In the genomic region with DNA sequence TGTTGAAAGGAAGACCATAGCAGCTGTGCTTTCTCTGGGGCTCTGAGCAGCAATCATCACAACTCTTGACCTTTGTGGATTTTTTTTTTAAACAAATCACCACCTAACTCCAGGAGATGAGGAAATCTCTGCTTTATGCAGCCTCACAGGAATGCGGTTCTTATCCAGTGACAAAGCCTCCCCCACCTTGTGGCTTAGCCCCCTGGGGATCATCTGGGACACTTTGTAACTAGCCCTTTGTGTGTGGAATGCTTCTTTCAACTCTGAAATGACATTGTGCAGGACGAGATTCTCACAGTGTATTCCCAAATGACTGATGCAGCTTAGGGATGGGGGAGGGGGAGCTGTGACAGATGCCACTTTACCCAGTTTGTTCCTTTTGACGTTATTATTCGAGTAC, we compare ENCODE assay signal across 27 mouse cellular contexts. TPM values are rescaled to one million over a fixed set of nuclear protein-coding genes. Genes with fewer than 3 reads are reported as not detected.
DNase-seq lines count a peak whose midpoint lies in the region; ATAC-seq and TF ChIP-seq lines count a peak whose summit lies in the region.
"Had no signal": no experiment of that assay in that cellular context is flagged by ENCODE, and none has a peak within 500 bp of the region (broad histone marks: within the 10 kb centered on the region; RNA-seq: fewer than 3 reads in every experiment).

No protein-coding gene starts in this region.

- no peak overlapping the region for H3K9ac ChIP-seq in hindbrain, embryonic 16.5 days (ENCODE audit: low read depth, low read length)
- no peak overlapping the region for H3K9ac ChIP-seq in ES-E14 (ENCODE audit: insufficient read depth, low read depth, low read length, poor library complexity, severe bottlenecking)
- H3K9ac ChIP-seq: forebrain, embryonic 13.5 days; hindbrain, embryonic 13.5 days; liver, embryonic 14.5 days; midbrain, embryonic 12.5 days had no signal

- DNase-seq in hindbrain, embryonic 10.5 days (ENCODE audit: low spot score), result no peak
- peak; percentile 31 for DNase-seq in retina, embryonic 14.5 days (ENCODE audit: low spot score)
- no peak for DNase-seq in retina, postnatal 1 day
- DNase-seq in ES-E14 (ENCODE audit: low read depth, low spot score), result no peak
- peak; percentile 61 for DNase-seq in ZHBTc4 (ENCODE audit: low read depth, low spot score)
- no peak for DNase-seq in cerebellum, adult 9-10 months
- DNase-seq in thymus, adult 18-20 months, result no peak
- DNase-seq: adrenal gland, postnatal 14 days; cerebellum, adult 11 months; cerebellum, adult 9-11 months; heart, postnatal 14 days; kidney, adult 11 months; kidney, postnatal 14 days; liver; lung, adult 2 months; lung, postnatal 14 days; right cerebral cortex, postnatal 4 days; thymus, postnatal 14 days had no signal

- in situ Hi-C loops in ES-E14 (cut with MboI; ENCODE audit: low sequenced_read_pairs in 2 of 2, unreplicated experiment in 2 of 2), result no loop called here

- H3K27me3 ChIP-seq in hindbrain, embryonic 10.5 days (ENCODE audit: insufficient read depth, poor library complexity, severe bottlenecking), result no peaks in the 10 kb centered on the region
- H3K27me3 ChIP-seq in hindbrain, embryonic 16.5 days (replicated peaks; ENCODE audit: control insufficient read depth, insufficient read depth, low read length), result no peaks in the 10 kb centered on the region
- H3K27me3 ChIP-seq: forebrain, embryonic 13.5 days had no signal

- H3K4me2 ChIP-seq in hindbrain, embryonic 16.5 days (ENCODE audit: low read length), result no peak overlapping the region
- H3K4me2 ChIP-seq: forebrain, embryonic 13.5 days; hindbrain, embryonic 13.5 days; midbrain, embryonic 12.5 days had no signal

- no peaks in the 10 kb centered on the region for H3K36me3 ChIP-seq in hindbrain, embryonic 10.5 days
- H3K36me3 ChIP-seq in hindbrain, embryonic 16.5 days (ENCODE audit: control insufficient read depth, insufficient read depth, low read length), result no peaks in the 10 kb centered on the region
- no peaks in the 10 kb centered on the region for H3K36me3 ChIP-seq in ES-E14 (ENCODE audit: control insufficient read depth, insufficient read depth, low read length, poor library complexity, severe bottlenecking)
- H3K36me3 ChIP-seq: hindbrain, embryonic 13.5 days; midbrain, embryonic 12.5 days had no signal

- WGBS in hindbrain, embryonic 10.5 days, result 5% methylated on average over 4 of the region's 4 CpGs
- 12% methylated on average over 4 of the region's 4 CpGs for WGBS in hindbrain, embryonic 16.5 days

- H3K4me3 ChIP-seq in hindbrain, embryonic 10.5 days, result no peak overlapping the region
- H3K4me3 ChIP-seq in hindbrain, embryonic 16.5 days (ENCODE audit: low read length), result no peak overlapping the region
- H3K4me3 ChIP-seq in ES-E14 (ENCODE audit: insufficient read depth in 1 of 2, low read depth in 1 of 2, low read length in 2 of 2, poor library complexity in 1 of 2, severe bottlenecking in 1 of 2), result no peak overlapping the region
- H3K4me3 ChIP-seq: forebrain, embryonic 13.5 days; hindbrain, embryonic 13.5 days; midbrain, embryonic 12.5 days had no signal

- peaks cover 30% of the 10 kb centered on the region for H3K4me1 ChIP-seq in hindbrain, embryonic 10.5 days (replicated peaks)
- H3K4me1 ChIP-seq in hindbrain, embryonic 16.5 days (ENCODE audit: control insufficient read depth, insufficient read depth, low read depth, low read length), result peaks cover 4% of the 10 kb centered on the region; the same call in 1 of the 2 replicates
- H3K4me1 ChIP-seq in ES-E14 (ENCODE audit: control insufficient read depth in 2 of 2, insufficient read depth in 2 of 2, low read length in 2 of 2, poor library complexity in 1 of 2), result peaks cover 0 to 4% of the 10 kb centered on the region in 2 experiments; a peak in 1 of 4 replicates

- peak overlapping the region; percentile 45; the same call in 1 of the 2 replicates for H3K27ac ChIP-seq in hindbrain, embryonic 10.5 days
- H3K27ac ChIP-seq in hindbrain, embryonic 16.5 days (ENCODE audit: low read depth, low read length), result no peak overlapping the region
- H3K27ac ChIP-seq in ES-E14 (ENCODE audit: insufficient read depth, low read depth, low read length, poor library complexity, severe bottlenecking), result no peak overlapping the region
- H3K27ac ChIP-seq: forebrain, embryonic 13.5 days; hindbrain, embryonic 13.5 days; liver, embryonic 14.5 days; midbrain, embryonic 12.5 days had no signal

- H3K9me3 ChIP-seq in hindbrain, embryonic 10.5 days, result no peaks in the 10 kb centered on the region
- no peaks in the 10 kb centered on the region for H3K9me3 ChIP-seq in hindbrain, embryonic 16.5 days (ENCODE audit: control insufficient read depth, low read length)
- H3K9me3 ChIP-seq in ES-E14 (ENCODE audit: control insufficient read depth, insufficient read depth, low read depth, low read length), result no peaks in the 10 kb centered on the region
- H3K9me3 ChIP-seq: forebrain, embryonic 13.5 days; hindbrain, embryonic 13.5 days; midbrain, embryonic 12.5 days had no signal

- ATAC-seq in hindbrain, embryonic 16.5 days, result no peak

TF ChIP-seq in ES-E14, 5 proteins besides CTCF, POLR2A, EP300 and RAD21:
- no peak for TF ChIP-seq CHD2 (IDR thresholded peaks at IDR 0.05; ENCODE audit: low read depth, low read length)
- TF ChIP-seq ZC3H11A (IDR thresholded peaks at IDR 0.05; ENCODE audit: borderline replicate concordance, low read depth, low read length), result no peak
- TF ChIP-seq HCFC1 (IDR thresholded peaks at IDR 0.05; ENCODE audit: borderline replicate concordance, insufficient read depth, low read length), result no peak
- TF ChIP-seq ZNF384 (IDR thresholded peaks at IDR 0.05; ENCODE audit: low read depth, low read length), result peak; percentile 31; the same call in 1 of the 2 replicates
- no peak for TF ChIP-seq MAFK (IDR thresholded peaks at IDR 0.05; ENCODE audit: insufficient read depth, low read depth, low read length)

RNA-seq across cellular contexts. Expression of a gene that starts 12.0 kb away (rescaled TPM):
- 0.10 and 0.20 TPM in 2 replicates for polyA plus RNA-seq in hindbrain, embryonic 10.5 days (2016; fragmentation: Nextera tagmentation; extraction: Ambion mirVana)
- 4.5 and 5.6 TPM in 2 replicates for polyA plus RNA-seq in hindbrain, embryonic 16.5 days (2015; fragmentation: Nextera tagmentation; extraction: Ambion mirVana)
- total RNA-seq in ES-E14 (2012; rRNA removed), result not detected in 2 replicates
- polyA plus RNA-seq: heart, embryonic 14.5 days; kidney, embryonic 14.5 days; limb, embryonic 11.5 days; spleen, adult 2 months had no signal

Comparison
In these comparisons a context has a peak if more than half of its experiments do, and no peak if none do; other contexts are left out.
1. DNase-seq: peak in retina, embryonic 14.5 days (single experiment) and ZHBTc4 (single experiment); none in hindbrain, embryonic 10.5 days (single experiment), retina, postnatal 1 day (single experiment), ES-E14 (single experiment), cerebellum, adult 9-10 months (single experiment) and thymus, adult 18-20 months (0 of 2).